Mouse (Mus musculus) frontal cortex, postnatal 36 days (tissue): ENCODE measurements at regions not wholly inside any gene's neighbourhood (a gene's known extent, or its start where the extent isn't known, plus 50 kb on each side); places are given as distances from the start of the nearest gene placed in this dataset.
A peak's percentile ranks its signal among the peaks of the same experiment; 100 is the strongest.
"Not testable (repeated sequence)": the region's sequence is repeated elsewhere in the genome, so short reads cannot be mapped to it uniquely, and the experiment has no call there.

Experiments used
- DNase-seq, 2 experiments: peaks; one replicate each; pipeline ENCODE4 v3.0.0; 2022; ENCODE audit warnings: low spot score in 2 of 2

- DNase-seq, result no peak
These were observed 113.7 kb upstream of the Egfr start for GRCm38 (mm10) chr11:16638349-16638748.

GRCm38 (mm10) chr11:16649599-16649998 lies 102.4 kb upstream of the Egfr start:
- no peak for DNase-seq

- no peak for DNase-seq
These were observed 88.2 kb upstream of the Egfr start for GRCm38 (mm10) chr11:16663806-16664205.

- DNase-seq, result peak in 1 of 2 experiments; percentile 18
These were observed 82.4 kb upstream of the Egfr start for GRCm38 (mm10) chr11:16669453-16670251.

- DNase-seq, result no peak
These were observed 81.7 kb upstream of the Egfr start for GRCm38 (mm10) chr11:16670282-16670681.

GRCm38 (mm10) chr11:16675951-16676350 lies 76.1 kb upstream of the Egfr start:
- DNase-seq, result not testable (repeated sequence)

- no peak for DNase-seq
These were observed 68.5 kb upstream of the Egfr start for GRCm38 (mm10) chr11:16683538-16683937.

GRCm38 (mm10) chr11:16695596-16695995 lies 56.4 kb upstream of the Egfr start:
- DNase-seq, result no peak

- DNase-seq, result no peak
These were observed 55.2 kb upstream of the Egfr start for GRCm38 (mm10) chr11:16696787-16697186.

GRCm38 (mm10) chr11:16701826-16702225 lies 50.2 kb upstream of the Egfr start:
- no peak for DNase-seq
